Mouse (Mus musculus): ENCODE measurements around the gene Epn2. TPM values are rescaled to one million over a fixed set of nuclear protein-coding genes. Genes with fewer than 3 reads are reported as not detected.

Gene Epn2
- 6.9 and 7.0 TPM in 2 replicates for polyA plus RNA-seq (2012; rRNA removed; ENCODE audit: low replicate concordance)

GRCm38 (mm10) chr11:61578983-61579877, at the start of gene Epn2:
TSS of gene Epn2 (minus strand) at chr11:61579687.

GRCm38 (mm10) chr11:61504713-61505257, 74.7 kb downstream of the Epn2 start, which contains the start of gene B9d1:
TSS of gene B9d1 (plus strand) at chr11:61505144.

DNA sequence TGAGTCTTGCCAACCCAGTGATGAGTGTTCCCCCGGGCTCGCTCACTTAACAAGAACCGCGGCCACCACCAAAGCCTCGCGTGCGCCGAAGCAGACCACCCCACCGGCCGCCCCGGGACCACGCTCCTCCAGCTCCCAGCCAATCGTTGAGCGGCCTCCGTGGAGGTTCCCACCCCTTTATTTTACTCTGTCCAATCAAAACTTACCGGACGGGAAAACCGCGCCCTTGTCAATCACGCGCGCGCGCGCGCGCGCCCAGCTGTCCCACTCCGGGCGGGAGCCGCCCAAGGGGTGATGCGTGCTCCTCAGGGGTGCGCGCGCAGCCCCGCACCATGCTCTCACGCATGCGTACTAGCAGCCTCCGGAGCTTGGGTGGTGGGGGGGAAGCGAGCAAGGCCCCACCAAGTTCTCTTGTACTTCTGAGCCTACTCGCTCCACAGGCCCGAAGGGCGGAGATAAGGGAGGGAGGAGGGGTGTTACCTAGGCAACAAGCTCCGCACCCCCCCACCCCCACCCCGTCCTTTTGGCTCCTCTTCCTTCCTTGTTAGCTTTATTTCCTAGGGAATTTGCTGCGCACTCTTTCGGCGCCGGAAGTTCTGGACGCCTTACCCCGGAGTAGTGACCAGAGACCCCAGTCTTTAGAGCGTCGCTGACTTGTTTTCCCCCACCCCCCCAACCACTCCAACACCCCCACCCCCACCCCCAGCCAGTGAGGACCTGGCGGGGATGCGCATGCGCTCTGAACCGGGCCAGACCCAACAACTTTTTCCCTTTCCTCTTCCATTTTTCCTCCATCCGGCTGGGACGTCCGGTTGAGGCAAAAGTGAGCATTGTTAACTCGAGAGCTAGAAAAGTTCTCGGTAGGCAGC, 85.1 kb downstream of the Epn2 start, which contains the start of gene Mapk7:
TSS of gene Mapk7 (minus strand) at position 278 of the 869 bp plus-strand sequence.

GRCm38 (mm10) chr11:61484613-61485540, 94.6 kb downstream of the Epn2 start, which contains the start of gene Mfap4:
TSS of gene Mfap4 (plus strand) at chr11:61485431.

Other genes starting within 250 kb of the Epn2 start
- gene Slc47a2, start 236.8 kb downstream of the Epn2 start, polyA plus RNA-seq (2012; rRNA removed; ENCODE audit: low replicate concordance): 0.26 TPM in 1 of 2 replicates, not detected in the other
- gene Slc47a1, start 201.3 kb downstream of the Epn2 start, polyA plus RNA-seq (2012; rRNA removed; ENCODE audit: low replicate concordance): 9.7 and 31.9 TPM in 2 replicates
- 0.13 and 0.36 TPM in 2 replicates for gene Rnf112, start 125.6 kb downstream of the Epn2 start, polyA plus RNA-seq (2012; rRNA removed; ENCODE audit: low replicate concordance)
- gene Mfap4, start 94.3 kb downstream of the Epn2 start, polyA plus RNA-seq (2012; rRNA removed; ENCODE audit: low replicate concordance): 29.8 and 78.6 TPM in 2 replicates
- 14.8 and 17.8 TPM in 2 replicates for gene Mapk7, start 85.3 kb downstream of the Epn2 start, polyA plus RNA-seq (2012; rRNA removed; ENCODE audit: low replicate concordance)
- 7.1 and 9.9 TPM in 2 replicates for gene B9d1, start 74.5 kb downstream of the Epn2 start, polyA plus RNA-seq (2012; rRNA removed; ENCODE audit: low replicate concordance)
- gene Grap, start 73.6 kb upstream of the Epn2 start, polyA plus RNA-seq (2012; rRNA removed; ENCODE audit: low replicate concordance): 3.0 and 7.3 TPM in 2 replicates
- 16.4 and 33.2 TPM in 2 replicates for gene Fam83g, start 104.4 kb upstream of the Epn2 start, polyA plus RNA-seq (2012; rRNA removed; ENCODE audit: low replicate concordance)
- 0.09 TPM in 1 of 2 replicates, not detected in the other for gene Slc5a10, start 141.1 kb upstream of the Epn2 start, polyA plus RNA-seq (2012; rRNA removed; ENCODE audit: low replicate concordance)
- gene Prpsap2, start 182.4 kb upstream of the Epn2 start, polyA plus RNA-seq (2012; rRNA removed; ENCODE audit: low replicate concordance): 4.3 and 5.8 TPM in 2 replicates